Mouse (Mus musculus) kidney, embryonic 15.5 days (tissue): ENCODE data around the gene Pdhx. TPM values are rescaled to one million over a fixed set of nuclear protein-coding genes. Genes with fewer than 3 reads are reported as not detected.

Experiments used
- ATAC-seq: fragments of 200-750 bp; cut with Nextera tagmentation; replicated peaks from 2 replicates; pipeline ENCODE4 v1.8.0; 2017; ENCODE audit warnings: moderate TSS enrichment; ENCODE audit not compliant: low FRiP score
- H3K27ac ChIP-seq: fragments of 300-500 bp; sonication (generic); 2 replicates; pipeline ENCODE4 v1.5.1; 2015; ENCODE audit warnings: mild to moderate bottlenecking, inconsistent platforms
- H3K27me3 ChIP-seq: fragments of 300-500 bp; sonication (generic); 2 replicates; pipeline ENCODE4 v1.6.1; 2015; ENCODE audit warnings: inconsistent platforms
- H3K36me3 ChIP-seq: fragments of 300-500 bp; sonication (generic); 2 replicates; pipeline ENCODE4 v1.6.1; 2015; ENCODE audit warnings: inconsistent platforms
- H3K4me1 ChIP-seq: fragments of 300-500 bp; sonication (generic); 2 replicates; pipeline ENCODE4 v1.6.1; 2015; ENCODE audit warnings: inconsistent platforms
- H3K4me2 ChIP-seq: fragments of 300-500 bp; sonication (generic); 2 replicates; pipeline ENCODE4 v1.6.1; 2015; ENCODE audit warnings: moderate library complexity, mild to moderate bottlenecking, inconsistent platforms
- H3K4me3 ChIP-seq: fragments of 300-500 bp; sonication (generic); replicated peaks from 2 replicates; pipeline ENCODE4 v1.5.1; 2015; ENCODE audit warnings: mild to moderate bottlenecking, inconsistent platforms
- H3K9ac ChIP-seq: fragments of 300-500 bp; sonication (generic); 2 replicates; pipeline ENCODE4 v1.6.1; 2015; ENCODE audit warnings: mild to moderate bottlenecking, inconsistent platforms
- H3K9me3 ChIP-seq: fragments of 300-500 bp; sonication (generic); replicated peaks from 2 replicates; pipeline ENCODE4 v1.6.1; 2016; ENCODE audit warnings: inconsistent platforms
- WGBS: fragments of 180-500 bp; shearing (Covaris S2); methylation state at CpG from one replicate; pipeline ENCODE4 v1.1.7; 2015; ENCODE audit warnings: mixed read lengths; 5-methylcytosine and 5-hydroxymethylcytosine counted together
- polyA plus RNA-seq: library from polyadenylated mRNA; unstranded; fragments of >200 nt; fragmentation: Nextera tagmentation; extraction: Ambion mirVana; gene quantifications from 2 replicates; pipeline ENCODE4 v1.2.1, GENCODE M21; 2015

Pdhx gene
- polyA plus RNA-seq, 1 experiment from 2014 or later: 43.0 TPM

GRCm38 (mm10) chr2:103082853-103083252 is 9.5 kb upstream of the Pdhx start:
- no peak for ATAC-seq
- WGBS: 74% methylated on average over 7 of the region's 7 CpGs
- Histone ChIP-seq H3K27me3 (no peaks in the 10 kb centered on the region), H3K4me1 (no peaks in the 10 kb centered on the region), H3K27ac (no peak overlapping the region), H3K4me3 (no peak overlapping the region), H3K9ac (no peak overlapping the region), H3K36me3 (0 out of 2 replicates have a peak, but pooled peaks cover 16% of the 10 kb centered on the region), H3K4me2 (no peak overlapping the region), H3K9me3 (no peaks in the 10 kb centered on the region)

GRCm38 (mm10) chr2:103081706-103082105 is 8.4 kb upstream of the Pdhx start:
- ATAC-seq: no peak
- Histone ChIP-seq H3K4me1 (no peaks in the 10 kb centered on the region), H3K4me2 (no peak overlapping the region), H3K27me3 (no peaks in the 10 kb centered on the region), H3K36me3 (0 out of 2 replicates have a peak, but pooled peaks cover 14% of the 10 kb centered on the region), H3K9ac (no peak overlapping the region), H3K27ac (no peak overlapping the region), H3K9me3 (no peaks in the 10 kb centered on the region), H3K4me3 (no peak overlapping the region)
- 72% methylated on average over 5 of the region's 5 CpGs for WGBS

GRCm38 (mm10) chr2:103081117-103081516 is 7.8 kb upstream of the Pdhx start:
- Histone ChIP-seq H3K4me2 (no peak overlapping the region), H3K36me3 (0 out of 2 replicates have a peak, but pooled peaks cover 14% of the 10 kb centered on the region), H3K27ac (no peak overlapping the region), H3K4me3 (no peak overlapping the region), H3K4me1 (no peaks in the 10 kb centered on the region), H3K9me3 (no peaks in the 10 kb centered on the region), H3K9ac (no peak overlapping the region), H3K27me3 (no peaks in the 10 kb centered on the region)
- WGBS: 44% methylated on average over 6 of the region's 6 CpGs
- no peak for ATAC-seq

GRCm38 (mm10) chr2:103070586-103070985 is 2.7 kb downstream of the Pdhx start:
- Histone ChIP-seq H3K27me3 (no peaks in the 10 kb centered on the region), H3K4me3 (no peak overlapping the region), H3K27ac (no peak overlapping the region), H3K4me1 (peaks cover 38% of the 10 kb centered on the region), H3K9me3 (no peaks in the 10 kb centered on the region), H3K36me3 (no peaks in the 10 kb centered on the region), H3K4me2 (no peak overlapping the region), H3K9ac (no peak overlapping the region)
- ATAC-seq: no peak
- 67% methylated on average over 3 of the region's 3 CpGs for WGBS

GRCm38 (mm10) chr2:103069752-103070405 is 3.4 kb downstream of the Pdhx start:
- 93% methylated on average over 5 of the region's 5 CpGs for WGBS

GRCm38 (mm10) chr2:103068602-103069001 is 4.7 kb downstream of the Pdhx start:
- no peaks in the 10 kb centered on the region for H3K27me3 ChIP-seq
- H3K4me1 ChIP-seq: peaks cover 35% of the 10 kb centered on the region
- H3K4me3 ChIP-seq: no peak overlapping the region
- 93% methylated on average over 1 of the region's 1 CpGs for WGBS
- ATAC-seq: no peak
- no peak overlapping the region for H3K4me2 ChIP-seq
- H3K9ac ChIP-seq: no peak overlapping the region
- H3K9me3 ChIP-seq: no peaks in the 10 kb centered on the region
- no peak overlapping the region for H3K27ac ChIP-seq
- no peaks in the 10 kb centered on the region for H3K36me3 ChIP-seq

More at GRCm38 (mm10) chr2:103069752-103070405, 3.4 kb downstream of the Pdhx start:
- Histone ChIP-seq H3K36me3 (no peaks in the 10 kb centered on the region), H3K4me3 (no peak overlapping the region), H3K4me1 (peaks cover 38% of the 10 kb centered on the region), H3K27ac (no peak overlapping the region), H3K9ac (no peak overlapping the region), H3K9me3 (no peaks in the 10 kb centered on the region), H3K27me3 (no peaks in the 10 kb centered on the region), H3K4me2 (no peak overlapping the region)
- ATAC-seq: no peak

GRCm38 (mm10) chr2:103067552-103068207 is 5.6 kb downstream of the Pdhx start:
- H3K9me3 ChIP-seq: no peaks in the 10 kb centered on the region
- no peak overlapping the region for H3K4me3 ChIP-seq
- WGBS: 85% methylated on average over 2 of the region's 2 CpGs
- no peaks in the 10 kb centered on the region for H3K36me3 ChIP-seq
- H3K9ac ChIP-seq: no peak overlapping the region
- H3K27me3 ChIP-seq: no peaks in the 10 kb centered on the region
- H3K27ac ChIP-seq: no peak overlapping the region
- H3K4me1 ChIP-seq: peaks cover 39% of the 10 kb centered on the region
- ATAC-seq: 0 out of 2 replicates have a peak, but pooled peaks have one; percentile 67
- H3K4me2 ChIP-seq: no peak overlapping the region

- no peaks in the 10 kb centered on the region for H3K9me3 ChIP-seq
- no peak for ATAC-seq
- H3K27ac ChIP-seq: no peak overlapping the region
- no peak overlapping the region for H3K4me2 ChIP-seq
- 62% methylated on average over 8 of the region's 8 CpGs for WGBS
- no peak overlapping the region for H3K4me3 ChIP-seq
- H3K4me1 ChIP-seq: peaks cover 33% of the 10 kb centered on the region
- H3K36me3 ChIP-seq: no peaks in the 10 kb centered on the region
- H3K27me3 ChIP-seq: no peaks in the 10 kb centered on the region
- no peak overlapping the region for H3K9ac ChIP-seq
Observed at GRCm38 (mm10) chr2:103066683-103067551, 6.4 kb downstream of the Pdhx start.

GRCm38 (mm10) chr2:103062865-103063264 is 10.4 kb downstream of the Pdhx start:
- Histone ChIP-seq H3K9me3 (no peaks in the 10 kb centered on the region), H3K4me3 (no peak overlapping the region), H3K9ac (no peak overlapping the region), H3K36me3 (no peaks in the 10 kb centered on the region), H3K27me3 (no peaks in the 10 kb centered on the region), H3K4me1 (peaks cover 14% of the 10 kb centered on the region), H3K4me2 (no peak overlapping the region), H3K27ac (no peak overlapping the region)
- ATAC-seq: no peak
- WGBS: 36% methylated on average over 3 of the region's 3 CpGs

GRCm38 (mm10) chr2:103058266-103058665 is 15.0 kb downstream of the Pdhx start:
- Histone ChIP-seq H3K9me3 (no peaks in the 10 kb centered on the region), H3K27ac (no peak overlapping the region), H3K27me3 (no peaks in the 10 kb centered on the region), H3K4me1 (0 out of 2 replicates have a peak, but pooled peaks cover 4% of the 10 kb centered on the region), H3K4me3 (no peak overlapping the region), H3K4me2 (no peak overlapping the region), H3K9ac (no peak overlapping the region), H3K36me3 (peaks cover 10% of the 10 kb centered on the region; the same call in 1 of the 2 replicates)
- WGBS: 90% methylated on average over 3 of the region's 3 CpGs
- ATAC-seq: no peak

- ATAC-seq: no peak
- H3K27ac ChIP-seq: no peak overlapping the region
- WGBS: 88% methylated on average over 6 of the region's 6 CpGs
- H3K4me2 ChIP-seq: no peak overlapping the region
- H3K9ac ChIP-seq: no peak overlapping the region
- H3K4me3 ChIP-seq: no peak overlapping the region
- H3K27me3 ChIP-seq: no peaks in the 10 kb centered on the region
- H3K36me3 ChIP-seq: peaks cover 10% of the 10 kb centered on the region; the same call in 1 of the 2 replicates
- no peaks in the 10 kb centered on the region for H3K4me1 ChIP-seq
- H3K9me3 ChIP-seq: no peaks in the 10 kb centered on the region
Observed at GRCm38 (mm10) chr2:103055820-103056219, 17.5 kb downstream of the Pdhx start.
